Mouse (Mus musculus) kidney, postnatal 0 days (tissue): ENCODE results near the gene Mfsd11. TPM values are rescaled to one million over a fixed set of nuclear protein-coding genes. Genes with fewer than 3 reads are reported as not detected.
A peak's percentile ranks its signal among the peaks of the same experiment; 100 is the strongest.
"Not testable (repeated sequence)": the region's sequence is repeated elsewhere in the genome, so short reads cannot be mapped to it uniquely, and the experiment has no call there.

Source experiments
- ATAC-seq: fragments of 200-750 bp; cut with Nextera tagmentation; replicated peaks from 2 replicates; pipeline ENCODE4 v1.8.0; 2017; ENCODE audit warnings: low read depth, moderate number of reproducible peaks, moderate TSS enrichment, moderate library complexity; ENCODE audit not compliant: low FRiP score
- DNase-seq: peaks from one replicate; pipeline ENCODE4 v3.0.0-alpha.2; 2016; ENCODE audit warnings: low spot score
- H3K27ac ChIP-seq: fragments of 300-500 bp; sonication (generic); 2 replicates; pipeline ENCODE4 v1.5.1; 2014; ENCODE audit warnings: mild to moderate bottlenecking
- H3K27me3 ChIP-seq: fragments of 300-500 bp; sonication (generic); 2 replicates; pipeline ENCODE4 v1.6.1; 2014; ENCODE audit warnings: low read length, mixed read lengths; ENCODE audit not compliant: insufficient read depth
- H3K36me3 ChIP-seq: fragments of 300-500 bp; sonication (generic); 2 replicates; pipeline ENCODE4 v1.6.1; 2014; ENCODE audit warnings: low read length, mixed read lengths; ENCODE audit not compliant: insufficient read depth
- H3K4me1 ChIP-seq: fragments of 300-500 bp; sonication (generic); replicated peaks from 2 replicates; pipeline ENCODE4 v1.6.1; 2014; ENCODE audit warnings: antibody characterized with exemption, low read length, mixed read lengths; ENCODE audit not compliant: insufficient read depth
- H3K4me2 ChIP-seq: fragments of 300-500 bp; sonication (generic); 2 replicates; pipeline ENCODE4 v1.6.1; 2014; ENCODE audit warnings: mild to moderate bottlenecking, low read length, moderate library complexity, mixed read lengths
- H3K4me3 ChIP-seq: fragments of 300-500 bp; sonication (generic); replicated peaks from 2 replicates; pipeline ENCODE4 v1.5.1; 2014; ENCODE audit warnings: low read depth, low read length
- H3K9ac ChIP-seq: fragments of 300-500 bp; sonication (generic); 2 replicates; pipeline ENCODE4 v1.6.1; 2014; ENCODE audit warnings: low read depth, low read length
- H3K9me3 ChIP-seq: fragments of 300-500 bp; sonication (generic); replicated peaks from 2 replicates; pipeline ENCODE4 v1.6.1; 2016; ENCODE audit warnings: low read length, inconsistent platforms, mixed read lengths
- CTCF ChIP-seq: IDR thresholded peaks from 2 replicates; pipeline ENCODE4 v1.5.1; 2016; ENCODE audit warnings: antibody characterized with exemption, low read depth, mild to moderate bottlenecking, moderate library complexity
- WGBS: fragments of 180-500 bp; shearing (Covaris S2); extraction: QIAGEN DNeasy Blood & Tissue Kit; methylation state at CpG from one replicate; pipeline ENCODE4 v1.1.7; 2014; 5-methylcytosine and 5-hydroxymethylcytosine counted together
- polyA plus RNA-seq: library from polyadenylated mRNA; unstranded; fragments of >200 nt; fragmentation: Nextera tagmentation; extraction: Ambion mirVana; gene quantifications from 2 replicates; pipeline ENCODE4 v1.2.1, GENCODE M21; 2015

Mfsd11 gene
- polyA plus RNA-seq, 1 experiment from 2014 or later: 48.4 TPM

- peak overlapping the region; percentile 50 for H3K4me2 ChIP-seq
- peak overlapping the region; percentile 12 for H3K4me3 ChIP-seq
- no peak overlapping the region for H3K27ac ChIP-seq
- ATAC-seq (peak; percentile 52; the same call in 1 of the 2 replicates), DNase-seq (peak; percentile 88)
- no peaks in the 10 kb centered on the region for H3K4me1 ChIP-seq
- no peak overlapping the region for H3K9ac ChIP-seq
- H3K9me3 ChIP-seq: no peaks in the 10 kb centered on the region
- no peaks in the 10 kb centered on the region for H3K36me3 ChIP-seq
- TF ChIP-seq CTCF: peak; percentile 94
- 3% methylated on average over 28 of the region's 28 CpGs for WGBS
- H3K27me3 ChIP-seq: no peaks in the 10 kb centered on the region
Observed at GRCm38 (mm10) chr11:116885275-116886151, 33.3 kb downstream of the Mfsd11 start.

GRCm38 (mm10) chr11:116887136-116887535 lies 34.9 kb downstream of the Mfsd11 start:
- Histone ChIP-seq H3K27ac (no peak overlapping the region), H3K36me3 (no peaks in the 10 kb centered on the region), H3K4me1 (no peaks in the 10 kb centered on the region), H3K9ac (no peak overlapping the region), H3K4me3 (no peak overlapping the region), H3K27me3 (no peaks in the 10 kb centered on the region), H3K4me2 (no peak overlapping the region), H3K9me3 (no peaks in the 10 kb centered on the region)
- WGBS: 55% methylated on average over 5 of the region's 5 CpGs
- TF ChIP-seq CTCF: no peak
- no peak for ATAC-seq
- no peak for DNase-seq

GRCm38 (mm10) chr11:116893532-116894442 lies 41.5 kb downstream of the Mfsd11 start:
- 46% methylated on average over 19 of the region's 19 CpGs for WGBS
- Histone ChIP-seq H3K27me3 (no peaks in the 10 kb centered on the region), H3K4me2 (no peak overlapping the region), H3K9ac (no peak overlapping the region), H3K36me3 (no peaks in the 10 kb centered on the region), H3K4me3 (no peak overlapping the region), H3K27ac (no peak overlapping the region), H3K9me3 (no peaks in the 10 kb centered on the region), H3K4me1 (no peaks in the 10 kb centered on the region)
- TF ChIP-seq CTCF: no peak; the same call in 1 of the 2 replicates
- DNase-seq (no peak), ATAC-seq (no peak)

- DNase-seq: no peak
- H3K9me3 ChIP-seq: no peaks in the 10 kb centered on the region
- H3K9ac ChIP-seq: no peak overlapping the region
- no peaks in the 10 kb centered on the region for H3K4me1 ChIP-seq
- H3K4me2 ChIP-seq: no peak overlapping the region
- no peaks in the 10 kb centered on the region for H3K36me3 ChIP-seq
- no peak overlapping the region for H3K4me3 ChIP-seq
- ATAC-seq: no peak
- no peaks in the 10 kb centered on the region for H3K27me3 ChIP-seq
- H3K27ac ChIP-seq: no peak overlapping the region
- WGBS: 76% methylated on average over 3 of the region's 3 CpGs
- TF ChIP-seq CTCF: no peak
Observed at GRCm38 (mm10) chr11:116895402-116895801, 43.2 kb downstream of the Mfsd11 start.

GRCm38 (mm10) chr11:116899247-116899646 lies 47.0 kb downstream of the Mfsd11 start:
- H3K4me2 ChIP-seq: no peak overlapping the region
- no peaks in the 10 kb centered on the region for H3K4me1 ChIP-seq
- H3K9ac ChIP-seq: no peak overlapping the region
- no peak overlapping the region for H3K4me3 ChIP-seq
- no peak overlapping the region for H3K27ac ChIP-seq
- no peak for TF ChIP-seq CTCF
- no peak for DNase-seq
- no peaks in the 10 kb centered on the region for H3K36me3 ChIP-seq
- H3K9me3 ChIP-seq: no peaks in the 10 kb centered on the region
- no peaks in the 10 kb centered on the region for H3K27me3 ChIP-seq
- 93% methylated on average over 12 of the region's 12 CpGs for WGBS
- no peak for ATAC-seq

GRCm38 (mm10) chr11:116902588-116902987 lies 50.3 kb downstream of the Mfsd11 start:
- ATAC-seq, H3K4me3 ChIP-seq, H3K4me1 ChIP-seq, H3K27me3 ChIP-seq, DNase-seq, H3K4me2 ChIP-seq, H3K9me3 ChIP-seq, H3K27ac ChIP-seq, H3K9ac ChIP-seq, H3K36me3 ChIP-seq: not testable (repeated sequence)
- WGBS: 93% methylated on average over 10 of the region's 10 CpGs
